Mouse (Mus musculus) liver, adult (tissue): ENCODE measurements around the gene Ppp2r1b.
A peak's percentile ranks its signal among the peaks of the same experiment; 100 is the strongest.

Experiments
- GATA4 ChIP-seq: IDR thresholded peaks from 2 replicates; pipeline ENCODE4 v1.6.1; 2014; ENCODE audit warnings: mild to moderate bottlenecking, low read length; ENCODE audit not compliant: insufficient replicate concordance

The Ppp2r1b gene

DNA sequence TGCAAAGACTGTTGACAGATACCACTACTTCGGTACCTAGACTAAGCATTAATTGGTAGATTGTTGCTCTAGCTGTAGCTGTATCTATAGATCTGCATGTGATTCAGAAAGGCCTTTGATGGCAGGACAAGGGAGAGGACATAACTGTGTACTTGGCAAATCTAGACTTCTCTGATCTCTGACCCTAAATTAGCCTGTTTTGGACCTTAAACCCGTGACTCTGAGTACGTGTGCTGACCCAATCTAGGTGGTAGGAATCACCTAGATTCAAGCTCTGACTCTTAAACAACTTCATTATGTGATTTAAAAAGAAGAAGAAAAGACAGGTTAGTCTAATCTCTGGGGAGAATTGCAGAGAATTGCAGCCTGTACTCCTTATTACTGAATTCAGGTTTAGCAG, at the start of gene Ppp2r1b:
TSS of gene Ppp2r1b (plus strand) at position 221 of the 400 bp plus-strand sequence.
- TF ChIP-seq GATA4: no peak

DNA sequence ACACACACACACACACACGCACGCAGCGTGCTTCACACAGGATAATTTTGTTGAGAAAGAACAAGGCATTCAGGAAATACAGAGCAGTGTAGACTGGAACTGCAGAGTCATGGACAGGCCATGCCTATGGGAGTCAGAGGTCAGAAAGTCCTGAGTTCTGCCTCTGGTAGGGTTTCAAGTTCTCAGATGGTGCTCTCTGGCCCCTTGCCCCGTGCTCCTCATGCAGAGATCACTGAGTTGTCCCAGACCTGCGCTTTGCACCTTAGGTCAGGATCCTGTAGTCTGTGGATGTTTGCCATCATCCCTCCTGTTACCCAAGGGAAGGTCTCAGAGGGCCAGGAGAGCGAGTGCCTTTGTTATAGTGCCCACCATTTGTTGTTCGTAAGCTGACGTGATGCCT, 48.3 kb upstream of the Ppp2r1b start:
- no peak for TF ChIP-seq GATA4

DNA sequence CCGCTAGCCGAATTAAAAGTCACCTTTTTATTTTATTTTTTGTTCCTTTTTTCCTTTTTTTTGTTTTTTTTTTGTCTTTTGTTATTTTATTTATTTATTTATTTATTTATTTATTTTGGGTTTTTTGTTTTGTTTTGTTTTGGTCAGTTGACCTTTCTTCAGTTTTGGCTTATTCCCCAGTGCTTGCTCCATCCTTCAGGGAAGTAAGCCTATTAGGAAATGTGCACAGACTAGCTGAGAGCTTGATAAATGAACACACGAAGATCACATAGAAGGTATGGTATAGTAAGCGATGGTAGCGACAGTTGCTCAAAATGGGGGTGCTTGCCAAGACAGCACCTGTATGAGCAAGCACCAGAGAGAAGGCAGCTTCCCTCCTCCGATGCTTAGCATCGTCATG, 47.5 kb upstream of the Ppp2r1b start:
- no peak for TF ChIP-seq GATA4

DNA sequence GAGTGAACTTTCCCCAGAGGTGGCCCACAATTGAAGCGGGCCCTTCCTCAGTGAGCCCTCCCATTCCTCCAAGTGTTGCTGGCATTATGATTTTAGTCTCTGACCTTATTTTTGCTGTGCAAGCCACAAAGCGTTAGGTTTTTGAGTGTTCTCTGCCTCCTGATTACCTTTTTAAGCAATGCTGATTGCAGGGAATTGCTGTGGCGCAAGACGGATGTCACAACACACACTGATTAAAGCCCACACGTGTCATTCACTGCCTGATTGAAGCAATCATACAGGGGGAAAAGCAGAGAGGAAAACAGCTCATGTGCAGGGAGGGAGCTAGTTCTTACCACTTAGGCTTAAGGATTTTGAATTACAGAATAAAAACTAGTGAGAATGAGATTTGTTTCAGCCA, 46.7 kb upstream of the Ppp2r1b start:
- TF ChIP-seq GATA4: peak; percentile 65; the same call in 1 of the 2 replicates

DNA sequence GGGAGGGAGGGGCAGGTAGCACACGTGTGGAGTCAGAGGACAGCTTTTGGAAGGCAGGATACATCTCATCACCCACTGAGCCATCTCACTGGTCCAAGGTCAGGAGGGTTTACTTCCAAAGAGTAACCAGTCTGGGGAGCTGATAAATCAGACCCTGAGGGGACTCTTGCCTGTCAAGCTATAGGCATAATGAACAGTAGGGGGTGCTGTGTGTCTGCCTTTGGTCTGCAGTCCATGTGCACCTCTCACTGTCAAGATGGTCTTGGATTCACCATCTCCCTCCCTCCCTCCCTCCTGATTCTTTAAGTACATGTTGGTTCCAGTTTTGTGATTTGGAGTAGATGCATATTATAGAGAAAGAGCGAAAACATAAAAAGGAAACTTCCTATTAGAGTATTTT, 44.1 kb upstream of the Ppp2r1b start:
- no peak for TF ChIP-seq GATA4

DNA sequence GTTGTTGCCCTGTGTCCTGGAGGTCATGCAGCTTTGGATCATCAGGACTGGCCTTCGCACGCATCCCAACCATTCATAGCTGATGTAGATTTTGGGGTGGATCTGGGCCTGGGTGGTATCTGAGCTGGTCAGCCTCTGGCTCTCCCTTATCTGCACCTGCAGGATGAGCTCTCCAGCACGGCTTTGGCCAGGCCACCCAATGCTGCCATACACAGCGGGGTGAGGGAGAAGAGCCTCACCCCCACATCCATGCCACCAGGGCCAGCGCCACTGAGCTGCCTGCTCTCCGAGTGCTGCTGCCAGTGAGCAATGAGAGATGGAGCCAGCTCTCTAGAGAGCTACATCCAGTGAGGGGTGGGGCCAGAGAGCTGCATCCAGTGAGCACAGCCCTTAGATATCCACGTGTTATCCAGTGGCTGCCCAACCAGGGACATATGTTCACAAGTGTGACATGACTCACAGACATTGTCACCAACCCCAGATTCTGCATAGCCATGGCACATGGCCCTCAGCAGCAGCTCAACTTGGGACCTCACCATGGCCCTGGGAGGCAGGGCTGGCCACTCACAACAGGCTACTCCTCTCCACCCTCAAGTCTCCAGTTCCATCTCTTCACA, 41.9 kb upstream of the Ppp2r1b start:
- no peak for TF ChIP-seq GATA4

DNA sequence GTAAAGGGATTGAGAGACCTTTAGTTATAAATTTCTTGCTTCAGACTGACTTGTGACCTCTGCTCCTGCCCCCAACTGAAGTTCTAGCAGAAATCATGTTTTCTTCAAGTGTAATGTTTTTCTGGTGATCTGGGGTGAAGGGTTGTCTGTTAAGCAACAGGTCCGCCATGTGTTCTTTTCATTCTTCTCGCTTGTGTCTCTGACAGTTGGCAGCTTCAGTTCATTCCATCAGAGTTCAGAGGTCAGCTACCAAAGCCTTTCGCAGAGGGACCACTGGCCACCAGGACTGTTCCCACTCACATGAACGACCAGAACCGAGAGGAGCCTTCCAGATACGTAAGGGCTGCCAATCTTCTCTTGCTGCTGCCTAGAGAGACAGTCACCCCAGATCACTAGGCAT, 36.6 kb upstream of the Ppp2r1b start:
- no peak for TF ChIP-seq GATA4

DNA sequence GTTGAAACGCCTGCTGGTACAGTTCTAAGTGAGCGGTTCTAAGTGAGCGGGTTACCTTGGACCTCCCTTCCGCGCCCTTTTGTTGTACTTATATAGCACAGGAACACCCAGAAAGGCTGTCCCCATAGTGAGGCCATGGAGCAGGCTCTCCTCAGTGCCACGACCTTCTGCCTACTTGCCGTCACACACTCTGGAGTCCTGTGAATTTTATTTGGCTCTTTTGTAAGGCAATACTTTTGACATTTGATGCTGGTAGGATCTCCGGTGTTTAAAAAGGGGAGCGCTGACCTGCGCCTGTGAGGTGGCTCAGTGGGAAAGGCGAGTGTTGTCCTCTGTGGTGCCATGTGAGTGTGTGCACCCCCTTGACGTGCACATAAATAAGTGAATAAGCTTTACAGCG, 36.0 kb upstream of the Ppp2r1b start:
- TF ChIP-seq GATA4: no peak

DNA sequence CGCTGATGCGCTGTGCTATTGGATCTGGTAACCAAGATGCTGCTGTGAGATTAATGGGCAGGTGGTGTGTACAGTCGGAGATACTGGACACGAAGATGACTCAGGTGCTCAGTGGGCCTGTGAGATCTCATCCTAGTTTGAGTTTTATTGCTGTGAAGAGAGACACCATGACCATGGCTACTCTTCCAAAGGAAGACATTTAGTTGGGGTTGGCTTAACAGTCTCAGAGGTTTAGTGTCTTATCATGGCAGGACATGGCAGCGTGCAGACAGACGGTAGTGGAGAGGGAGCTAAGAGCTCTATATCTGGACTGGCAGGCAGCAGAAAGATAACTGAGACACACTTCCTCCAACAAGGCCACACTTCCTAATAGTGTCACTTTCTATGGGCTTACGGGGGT, 33.9 kb upstream of the Ppp2r1b start:
- no peak for TF ChIP-seq GATA4

DNA sequence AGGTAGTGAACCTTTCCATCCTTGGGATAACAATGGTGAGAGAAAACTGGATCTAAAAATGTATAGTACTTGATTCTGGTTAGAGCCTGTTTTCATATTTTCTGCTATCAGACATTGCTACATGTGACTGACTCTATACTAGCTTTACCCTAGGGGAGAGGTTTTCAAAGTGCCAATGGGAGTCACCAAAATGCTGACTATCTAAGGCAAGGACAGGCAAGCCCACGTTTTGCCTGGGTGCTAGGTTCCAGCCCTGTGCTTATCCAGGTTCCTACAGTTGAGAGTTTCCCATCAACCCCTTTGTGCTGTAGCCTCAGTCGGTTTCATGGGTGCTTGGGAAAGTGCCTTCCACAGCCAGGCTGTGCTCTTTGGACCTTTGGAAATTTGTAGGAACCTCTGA, 33.4 kb upstream of the Ppp2r1b start:
- no peak for TF ChIP-seq GATA4

DNA sequence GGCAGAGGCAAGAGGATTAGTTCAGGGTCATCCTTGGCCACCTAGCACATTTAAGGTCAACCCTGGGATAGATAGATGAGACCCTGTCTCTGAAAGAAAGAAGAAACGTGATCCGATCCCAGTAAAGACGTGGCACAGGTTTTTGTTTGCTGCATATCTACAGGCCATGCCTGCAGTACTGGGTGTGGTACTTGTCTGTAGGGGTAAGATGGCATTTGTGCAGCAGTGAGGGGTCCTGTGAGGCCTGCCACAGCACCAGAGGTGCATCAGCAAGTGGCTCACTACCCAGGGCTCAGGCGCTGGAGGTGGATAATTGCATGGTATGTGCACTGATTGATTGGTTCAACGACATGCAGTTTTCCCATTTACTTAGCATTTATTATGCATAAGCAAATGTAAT, 31.3 kb upstream of the Ppp2r1b start:
- no peak for TF ChIP-seq GATA4

DNA sequence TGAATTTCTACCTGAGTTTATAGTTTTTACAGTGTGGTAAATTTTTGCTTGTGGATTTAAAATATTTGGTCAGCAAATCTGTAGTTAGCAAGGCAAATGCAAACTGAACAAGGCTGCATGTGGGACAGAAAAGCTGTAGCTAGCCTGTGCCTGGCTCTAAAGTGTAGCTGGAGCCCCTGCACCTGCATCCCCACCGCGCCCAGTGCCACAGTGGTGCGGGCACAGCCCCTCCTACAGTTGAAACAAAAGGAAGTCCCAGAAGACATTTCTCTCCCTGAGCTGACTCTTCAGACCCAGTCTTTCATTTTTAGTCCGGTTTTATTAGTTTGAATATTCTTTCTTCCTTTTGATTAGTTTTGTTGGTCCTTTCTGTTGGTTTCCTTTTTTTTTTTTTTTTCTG, 29.4 kb upstream of the Ppp2r1b start:
- no peak for TF ChIP-seq GATA4

DNA sequence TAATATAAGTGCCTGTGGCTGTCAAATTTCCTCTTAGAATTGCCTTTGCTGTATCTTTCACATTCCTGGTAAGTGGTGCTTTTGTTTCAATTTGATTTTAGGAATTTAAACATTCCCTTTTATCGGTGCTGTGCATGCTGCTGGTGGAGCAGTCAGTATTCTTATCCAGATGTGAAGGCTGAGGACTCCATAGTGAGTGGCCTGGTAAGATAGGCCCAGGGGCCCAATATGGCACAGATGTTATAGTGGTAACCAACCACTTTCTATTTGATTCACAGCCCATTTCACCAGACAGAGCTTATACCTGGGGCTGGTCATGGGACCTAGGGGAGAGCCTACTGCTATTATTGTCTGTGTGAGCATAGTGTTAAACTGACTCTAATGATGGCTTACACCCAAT, 28.6 kb upstream of the Ppp2r1b start:
- TF ChIP-seq GATA4: no peak

DNA sequence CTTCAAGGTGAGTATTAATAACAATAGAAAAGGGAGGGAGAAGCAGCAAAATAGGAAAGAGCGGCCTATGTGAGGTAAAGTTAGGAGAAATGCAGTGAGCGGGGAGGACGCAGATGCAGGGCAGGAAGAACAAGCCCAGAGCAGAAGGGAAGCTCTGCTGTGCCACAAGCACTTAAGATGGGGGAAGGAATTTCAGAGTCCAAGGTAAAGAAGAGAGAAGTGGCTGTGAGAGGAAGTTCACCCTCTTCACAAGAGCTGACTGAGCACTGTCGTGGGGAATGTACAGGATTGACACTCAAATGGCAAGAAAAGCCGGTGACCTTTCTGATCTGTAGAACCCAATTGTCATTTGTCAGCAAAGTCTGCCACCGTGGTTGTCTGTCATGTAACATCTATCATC, 27.1 kb upstream of the Ppp2r1b start:
- no peak for TF ChIP-seq GATA4

DNA sequence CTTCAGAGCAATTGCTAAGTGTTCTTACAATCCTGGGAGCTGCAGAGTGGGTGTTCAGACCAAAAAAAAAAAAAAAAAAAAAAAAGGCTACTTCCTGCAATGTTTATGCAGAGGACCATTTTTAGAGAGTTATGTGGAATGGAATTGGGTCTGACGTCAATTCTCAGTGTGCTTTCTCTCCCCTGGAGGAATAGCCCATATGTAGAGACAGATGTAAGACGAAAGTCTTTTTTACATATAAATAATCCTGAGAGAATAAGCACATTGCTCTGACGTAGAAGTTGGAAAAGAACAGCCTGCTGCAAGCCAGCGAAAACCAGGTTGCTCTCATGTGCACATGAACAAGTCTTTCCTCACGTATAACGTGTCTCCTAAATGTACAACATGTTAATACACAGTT, 25.4 kb upstream of the Ppp2r1b start:
- no peak for TF ChIP-seq GATA4

DNA sequence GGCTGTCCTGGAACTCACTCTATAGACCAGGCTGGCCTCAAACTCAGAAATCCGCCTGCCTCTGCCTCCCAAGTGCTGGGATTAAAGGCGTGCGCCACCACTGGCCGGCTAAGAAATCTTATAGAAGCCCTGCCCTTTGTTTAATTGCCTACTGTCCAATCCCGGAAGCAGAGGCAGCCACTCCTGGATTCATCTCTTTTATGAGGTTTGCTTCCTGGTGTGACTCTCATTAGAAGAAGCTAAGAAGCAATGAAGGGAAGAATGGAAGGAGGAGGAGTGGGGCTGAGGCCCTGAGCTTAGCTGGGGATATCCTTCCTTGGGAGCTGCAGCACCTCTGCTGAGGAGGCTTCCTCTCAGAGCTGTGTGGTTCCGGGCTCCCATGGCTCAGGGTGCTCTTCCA, 23.4 kb upstream of the Ppp2r1b start:
- no peak for TF ChIP-seq GATA4

DNA sequence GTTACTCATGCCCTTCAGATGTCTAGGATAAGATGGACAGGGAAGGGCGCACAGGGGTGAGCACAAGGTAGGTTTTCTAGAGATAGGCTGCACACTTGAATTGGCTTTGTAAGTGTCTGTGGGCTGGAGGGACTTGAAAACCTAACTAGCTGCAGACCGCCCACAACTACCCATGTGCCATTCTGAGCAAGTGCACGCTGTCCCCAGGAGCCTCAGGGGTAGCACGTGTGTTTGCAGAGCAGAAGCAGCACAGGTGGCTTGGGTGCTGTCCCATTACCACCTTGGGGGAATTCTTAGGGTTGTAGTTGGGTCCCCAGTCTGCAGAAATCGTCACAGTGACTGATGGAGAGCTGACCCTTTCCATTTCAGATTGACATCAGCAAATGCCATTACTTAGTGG, 22.9 kb upstream of the Ppp2r1b start:
- no peak for TF ChIP-seq GATA4
